Mouse (Mus musculus): ENCODE measurements around the gene Zfp212.

DNA sequence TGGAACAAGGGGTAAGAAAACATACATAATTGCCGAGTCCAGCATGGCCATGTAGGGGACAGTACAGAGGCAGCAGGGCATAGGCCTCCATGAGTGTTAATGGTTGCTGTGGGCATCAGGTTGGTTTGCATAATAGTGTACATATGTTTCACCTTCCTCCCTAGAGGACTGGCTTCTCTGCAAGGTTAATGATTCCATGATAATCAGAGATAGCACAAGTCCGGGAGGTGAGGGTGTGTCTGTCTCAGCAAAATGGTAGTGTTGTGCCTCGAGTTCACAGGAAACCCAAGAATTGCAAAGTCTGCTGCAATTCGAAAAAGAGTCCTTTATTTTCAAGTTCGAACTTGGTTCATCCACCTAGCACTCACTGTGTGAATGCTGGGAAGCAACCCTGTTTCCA lies 3.2 kb upstream of the Zfp212 start:
- TF ChIP-seq CTCF (IDR thresholded peaks at IDR 0.05; ENCODE audit: low read depth, low read length) (no peak), POLR2A (IDR thresholded peaks at IDR 0.05; ENCODE audit: borderline replicate concordance, low read depth, low read length) (no peak)

Data from bone marrow macrophage, adult 2 months (primary cell).